Mouse (Mus musculus): ENCODE measurements at regions not wholly inside any gene's neighbourhood (a gene's known extent, or its start where the extent isn't known, plus 50 kb on each side); places are given as distances from the start of the nearest gene placed in this dataset.

DNA sequence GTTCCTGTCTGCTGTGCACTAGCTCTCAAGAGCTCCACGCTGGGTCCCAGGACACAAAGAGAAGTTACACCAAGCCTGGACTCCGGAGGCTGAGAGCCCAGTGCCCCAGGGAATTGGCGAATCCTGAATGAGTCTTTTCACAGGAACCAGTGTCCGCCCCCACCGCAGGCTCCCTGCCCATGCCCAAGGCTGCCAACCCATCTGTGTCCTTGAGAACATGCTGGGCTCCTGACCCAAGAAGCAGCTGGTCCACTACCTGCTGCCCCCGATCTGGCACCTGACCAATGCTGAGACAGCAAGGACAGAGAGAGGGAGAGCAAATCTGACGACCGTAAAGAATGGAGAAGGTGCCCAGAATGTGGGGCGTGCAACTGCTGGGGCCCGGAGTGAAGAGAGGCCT, 85.2 kb upstream of the Cplx2 start:
- Histone ChIP-seq H3K9ac (replicated peaks; ENCODE audit: low read length) (no peak overlapping the region), H3K36me3 (replicated peaks; ENCODE audit: control insufficient read depth, insufficient read depth, low read depth, low read length) (no peaks in the 10 kb centered on the region), H3K9me3 (replicated peaks; ENCODE audit: control insufficient read depth, low read length) (no peaks in the 10 kb centered on the region), H3K4me2 (ENCODE audit: low read depth, low read length) (no peak overlapping the region), H3K4me3 (ENCODE audit: low read depth, low read length) (no peak overlapping the region), H3K27ac (replicated peaks; ENCODE audit: low read depth, low read length) (no peak overlapping the region), H3K4me1 (ENCODE audit: control insufficient read depth, insufficient read depth, low read length) (no peaks in the 10 kb centered on the region; the same call in 1 of the 2 replicates), H3K27me3 (ENCODE audit: control insufficient read depth, insufficient read depth, low read length) (no peaks in the 10 kb centered on the region)
- ATAC-seq (replicated peaks; ENCODE audit: insufficient number of reproducible peaks, low FRiP score, low TSS enrichment, low read depth) (no peak), DNase-seq (ENCODE audit: low spot score) (no peak)
- 83% methylated on average over 10 of the region's 10 CpGs for WGBS

DNA sequence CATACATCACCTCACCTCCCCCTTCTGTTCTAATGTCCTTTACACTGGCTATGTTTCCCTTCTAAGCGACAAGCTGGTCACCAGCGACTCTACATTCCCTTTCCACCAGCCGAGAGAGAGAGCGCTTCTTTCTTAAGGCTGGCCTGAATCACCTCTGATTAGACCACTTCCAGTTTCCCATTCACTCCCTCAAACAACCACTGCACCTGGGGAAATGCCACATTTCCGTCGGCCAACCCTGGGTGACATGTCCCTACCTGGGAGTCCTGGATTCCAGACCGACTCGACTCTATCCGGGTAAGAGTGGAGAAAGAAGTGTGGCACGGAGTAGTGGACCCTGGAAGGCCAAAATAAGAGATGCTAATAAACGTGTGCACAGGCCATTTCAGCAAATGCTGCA, 84.5 kb upstream of the Cplx2 start:
- Histone ChIP-seq H3K27me3 (ENCODE audit: control insufficient read depth, insufficient read depth, low read length) (no peaks in the 10 kb centered on the region), H3K4me1 (ENCODE audit: control insufficient read depth, insufficient read depth, low read length) (no peaks in the 10 kb centered on the region; the same call in 1 of the 2 replicates), H3K27ac (replicated peaks; ENCODE audit: low read depth, low read length) (no peak overlapping the region), H3K36me3 (replicated peaks; ENCODE audit: control insufficient read depth, insufficient read depth, low read depth, low read length) (no peaks in the 10 kb centered on the region), H3K9ac (replicated peaks; ENCODE audit: low read length) (no peak overlapping the region), H3K9me3 (replicated peaks; ENCODE audit: control insufficient read depth, low read length) (no peaks in the 10 kb centered on the region), H3K4me2 (ENCODE audit: low read depth, low read length) (no peak overlapping the region), H3K4me3 (ENCODE audit: low read depth, low read length) (no peak overlapping the region)
- WGBS, result 85% methylated on average over 11 of the region's 11 CpGs
- DNase-seq (ENCODE audit: low spot score), result no peak
- no peak for ATAC-seq (replicated peaks; ENCODE audit: insufficient number of reproducible peaks, low FRiP score, low TSS enrichment, low read depth)

GRCm38 (mm10) chr13:54290066-54290465, 81.1 kb upstream of the Cplx2 start:
- ATAC-seq (replicated peaks; ENCODE audit: insufficient number of reproducible peaks, low FRiP score, low TSS enrichment, low read depth) (no peak), DNase-seq (ENCODE audit: low spot score) (no peak)
- Histone ChIP-seq H3K36me3 (replicated peaks; ENCODE audit: control insufficient read depth, insufficient read depth, low read depth, low read length) (no peaks in the 10 kb centered on the region), H3K4me1 (ENCODE audit: control insufficient read depth, insufficient read depth, low read length) (no peaks in the 10 kb centered on the region), H3K4me2 (ENCODE audit: low read depth, low read length) (no peak overlapping the region), H3K9me3 (replicated peaks; ENCODE audit: control insufficient read depth, low read length) (no peaks in the 10 kb centered on the region), H3K27ac (replicated peaks; ENCODE audit: low read depth, low read length) (no peak overlapping the region), H3K27me3 (ENCODE audit: control insufficient read depth, insufficient read depth, low read length) (no peaks in the 10 kb centered on the region), H3K4me3 (ENCODE audit: low read depth, low read length) (no peak overlapping the region), H3K9ac (replicated peaks; ENCODE audit: low read length) (no peak overlapping the region)
- 85% methylated on average over 9 of the region's 9 CpGs for WGBS

- ATAC-seq (replicated peaks; ENCODE audit: insufficient number of reproducible peaks, low FRiP score, low TSS enrichment, low read depth), result no peak
- WGBS, result 83% methylated on average over 6 of the region's 6 CpGs
- Histone ChIP-seq H3K27me3 (ENCODE audit: control insufficient read depth, insufficient read depth, low read length) (no peaks in the 10 kb centered on the region), H3K9me3 (replicated peaks; ENCODE audit: control insufficient read depth, low read length) (no peaks in the 10 kb centered on the region), H3K4me1 (ENCODE audit: control insufficient read depth, insufficient read depth, low read length) (no peaks in the 10 kb centered on the region), H3K36me3 (replicated peaks; ENCODE audit: control insufficient read depth, insufficient read depth, low read depth, low read length) (no peaks in the 10 kb centered on the region), H3K4me2 (ENCODE audit: low read depth, low read length) (no peak overlapping the region), H3K27ac (replicated peaks; ENCODE audit: low read depth, low read length) (no peak overlapping the region), H3K4me3 (ENCODE audit: low read depth, low read length) (no peak overlapping the region), H3K9ac (replicated peaks; ENCODE audit: low read length) (no peak overlapping the region)
- no peak for DNase-seq (ENCODE audit: low spot score)
Observed at GRCm38 (mm10) chr13:54292394-54292793, 78.8 kb upstream of the Cplx2 start.

GRCm38 (mm10) chr13:54293006-54293405, 78.1 kb upstream of the Cplx2 start:
- WGBS, result 84% methylated on average over 3 of the region's 3 CpGs

DNA sequence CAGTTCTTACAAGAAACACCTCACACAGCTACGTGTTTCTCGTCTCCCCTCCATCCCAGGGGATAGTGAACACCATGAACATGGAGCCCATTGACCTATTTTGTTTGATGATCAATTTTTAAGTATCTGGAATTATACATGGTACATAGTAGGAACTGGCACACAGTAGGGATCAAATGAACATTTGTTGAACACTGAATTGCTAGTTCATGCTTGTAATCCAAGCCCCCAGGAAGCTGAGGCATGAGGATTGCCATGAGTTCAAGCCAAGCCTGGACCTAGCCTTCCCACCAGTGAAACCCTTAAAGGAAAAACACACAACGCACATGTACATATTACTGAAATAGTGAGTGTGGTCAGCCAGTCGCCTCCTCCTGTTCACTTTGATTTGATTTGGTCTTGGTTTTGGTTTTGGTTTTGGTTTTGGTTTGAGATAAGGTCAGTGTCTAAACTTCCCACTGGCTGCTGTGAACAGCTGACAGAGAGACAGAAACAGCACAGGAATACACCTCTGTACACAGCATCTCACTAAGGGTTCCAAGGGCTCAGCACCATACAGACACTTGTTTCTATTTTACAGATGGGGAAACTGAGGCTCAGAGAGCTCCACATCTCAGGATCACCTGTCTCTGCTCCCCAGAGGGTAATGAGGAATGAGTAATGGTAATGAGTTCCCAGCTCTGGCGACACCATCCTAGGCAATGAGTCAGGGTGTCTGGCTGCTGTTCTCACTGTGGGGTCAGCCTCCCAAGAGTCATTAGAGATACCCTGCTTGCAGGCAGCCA, 75.5 kb upstream of the Cplx2 start:
- 73% methylated on average over 5 of the region's 5 CpGs for WGBS
- H3K4me3 ChIP-seq (ENCODE audit: low read depth, low read length), result no peak overlapping the region
- no peak overlapping the region for H3K27ac ChIP-seq (replicated peaks; ENCODE audit: low read depth, low read length)
- H3K4me2 ChIP-seq (ENCODE audit: low read depth, low read length), result no peak overlapping the region
- no peaks in the 10 kb centered on the region for H3K27me3 ChIP-seq (ENCODE audit: control insufficient read depth, insufficient read depth, low read length)
- DNase-seq (ENCODE audit: low spot score) (no peak), ATAC-seq (replicated peaks; ENCODE audit: insufficient number of reproducible peaks, low FRiP score, low TSS enrichment, low read depth) (no peak)
- H3K36me3 ChIP-seq (replicated peaks; ENCODE audit: control insufficient read depth, insufficient read depth, low read depth, low read length), result no peaks in the 10 kb centered on the region
- H3K9ac ChIP-seq (replicated peaks; ENCODE audit: low read length), result no peak overlapping the region
- H3K9me3 ChIP-seq (replicated peaks; ENCODE audit: control insufficient read depth, low read length), result no peaks in the 10 kb centered on the region
- no peaks in the 10 kb centered on the region for H3K4me1 ChIP-seq (ENCODE audit: control insufficient read depth, insufficient read depth, low read length)

More at GRCm38 (mm10) chr13:54293006-54293405, 78.1 kb upstream of the Cplx2 start:
- no peak overlapping the region for H3K4me3 ChIP-seq (ENCODE audit: low read depth, low read length)
- no peaks in the 10 kb centered on the region for H3K36me3 ChIP-seq (replicated peaks; ENCODE audit: control insufficient read depth, insufficient read depth, low read depth, low read length)
- H3K27me3 ChIP-seq (ENCODE audit: control insufficient read depth, insufficient read depth, low read length), result no peaks in the 10 kb centered on the region
- no peaks in the 10 kb centered on the region for H3K9me3 ChIP-seq (replicated peaks; ENCODE audit: control insufficient read depth, low read length)
- DNase-seq (ENCODE audit: low spot score) (no peak), ATAC-seq (replicated peaks; ENCODE audit: insufficient number of reproducible peaks, low FRiP score, low TSS enrichment, low read depth) (no peak)
- no peak overlapping the region for H3K27ac ChIP-seq (replicated peaks; ENCODE audit: low read depth, low read length)
- H3K9ac ChIP-seq (replicated peaks; ENCODE audit: low read length), result no peak overlapping the region
- H3K4me1 ChIP-seq (ENCODE audit: control insufficient read depth, insufficient read depth, low read length), result no peaks in the 10 kb centered on the region
- H3K4me2 ChIP-seq (ENCODE audit: low read depth, low read length), result no peak overlapping the region

- no peak for DNase-seq (ENCODE audit: low spot score)
- no peaks in the 10 kb centered on the region for H3K9me3 ChIP-seq (replicated peaks; ENCODE audit: control insufficient read depth, low read length)
- H3K27ac ChIP-seq (replicated peaks; ENCODE audit: low read depth, low read length), result no peak overlapping the region
- 22% methylated on average over 1 of the region's 1 CpGs for WGBS
- no peak overlapping the region for H3K9ac ChIP-seq (replicated peaks; ENCODE audit: low read length)
- no peaks in the 10 kb centered on the region for H3K36me3 ChIP-seq (replicated peaks; ENCODE audit: control insufficient read depth, insufficient read depth, low read depth, low read length)
- no peaks in the 10 kb centered on the region for H3K27me3 ChIP-seq (ENCODE audit: control insufficient read depth, insufficient read depth, low read length)
- H3K4me1 ChIP-seq (ENCODE audit: control insufficient read depth, insufficient read depth, low read length), result no peaks in the 10 kb centered on the region
- ATAC-seq (replicated peaks; ENCODE audit: insufficient number of reproducible peaks, low FRiP score, low TSS enrichment, low read depth), result no peak
- no peak overlapping the region for H3K4me3 ChIP-seq (ENCODE audit: low read depth, low read length)
- no peak overlapping the region for H3K4me2 ChIP-seq (ENCODE audit: low read depth, low read length)
Observed at GRCm38 (mm10) chr13:54296260-54296555, 74.9 kb upstream of the Cplx2 start.

DNA sequence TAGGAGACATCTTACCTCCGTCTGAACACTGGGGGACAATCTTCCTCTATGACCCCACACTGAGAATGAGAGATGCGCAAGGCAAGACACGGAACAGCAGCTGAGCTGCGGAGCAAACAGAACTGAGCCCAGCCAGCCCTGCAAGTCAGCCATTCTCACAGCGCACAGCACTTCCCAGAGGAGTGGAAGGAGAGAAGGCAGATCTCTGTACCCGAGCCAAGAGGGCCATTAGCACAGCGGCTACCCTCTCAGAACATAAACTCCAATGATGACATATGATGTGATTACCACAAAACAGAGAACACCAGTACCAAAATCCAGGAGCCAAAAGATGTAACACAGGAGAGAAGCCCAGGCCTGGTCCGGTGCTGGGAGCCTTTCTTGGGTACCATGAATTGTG, 72.3 kb upstream of the Cplx2 start:
- WGBS, result 72% methylated on average over 8 of the region's 8 CpGs
- H3K27me3 ChIP-seq (ENCODE audit: control insufficient read depth, insufficient read depth, low read length), result no peaks in the 10 kb centered on the region
- no peak for ATAC-seq (replicated peaks; ENCODE audit: insufficient number of reproducible peaks, low FRiP score, low TSS enrichment, low read depth)

More for the DNA sequence above, 72.3 kb upstream of the Cplx2 start:
- Histone ChIP-seq H3K4me2 (ENCODE audit: low read depth, low read length) (no peak overlapping the region), H3K36me3 (replicated peaks; ENCODE audit: control insufficient read depth, insufficient read depth, low read depth, low read length) (no peaks in the 10 kb centered on the region), H3K4me1 (ENCODE audit: control insufficient read depth, insufficient read depth, low read length) (no peaks in the 10 kb centered on the region; the same call in 1 of the 2 replicates), H3K27ac (replicated peaks; ENCODE audit: low read depth, low read length) (no peak overlapping the region), H3K9ac (replicated peaks; ENCODE audit: low read length) (no peak overlapping the region), H3K4me3 (ENCODE audit: low read depth, low read length) (no peak overlapping the region), H3K9me3 (replicated peaks; ENCODE audit: control insufficient read depth, low read length) (no peaks in the 10 kb centered on the region)
- no peak for DNase-seq (ENCODE audit: low spot score)

All from embryonic facial prominence, embryonic 11.5 days (tissue).